Mouse (Mus musculus) forebrain, embryonic 11.5 days (tissue): ENCODE results near the gene Ptrh1. TPM values are rescaled to one million over a fixed set of nuclear protein-coding genes. Genes with fewer than 3 reads are reported as not detected.

Experiments used
- ATAC-seq: fragments of 200-750 bp; cut with Nextera tagmentation; replicated peaks from 2 replicates; pipeline ENCODE4 v1.8.0; 2017; ENCODE audit warnings: moderate TSS enrichment; ENCODE audit not compliant: low FRiP score
- DNase-seq: peaks from one replicate; pipeline ENCODE4 v3.0.0-alpha.2; 2017; ENCODE audit warnings: low spot score
- H3K27ac ChIP-seq: fragments of 300-500 bp; sonication (generic); 2 replicates; pipeline ENCODE4 v1.5.1; 2014; ENCODE audit warnings: low read depth, low read length
- H3K27me3 ChIP-seq: fragments of 300-500 bp; sonication (generic); 2 replicates; pipeline ENCODE4 v1.6.1; 2014; ENCODE audit warnings: mild to moderate bottlenecking, low read length, mixed read lengths; ENCODE audit not compliant: control insufficient read depth, insufficient read depth
- H3K36me3 ChIP-seq: fragments of 300-500 bp; sonication (generic); 2 replicates; pipeline ENCODE4 v1.6.1; 2014; ENCODE audit warnings: mild to moderate bottlenecking, low read length, moderate library complexity, mixed read lengths; ENCODE audit not compliant: control insufficient read depth, insufficient read depth
- H3K4me1 ChIP-seq: fragments of 300-500 bp; sonication (generic); replicated peaks from 2 replicates; pipeline ENCODE4 v1.6.1; 2014; ENCODE audit warnings: low read length, mixed read lengths; ENCODE audit not compliant: control insufficient read depth, insufficient read depth
- H3K4me2 ChIP-seq: fragments of 300-500 bp; sonication (generic); 2 replicates; pipeline ENCODE4 v1.6.1; 2014; ENCODE audit warnings: low read depth, mild to moderate bottlenecking, low read length, moderate library complexity, mixed read lengths; ENCODE audit not compliant: severe bottlenecking
- H3K4me3 ChIP-seq: fragments of 300-500 bp; sonication (generic); 2 replicates; pipeline ENCODE4 v1.5.1; 2014; ENCODE audit warnings: low read depth, low read length
- H3K9ac ChIP-seq: fragments of 300-500 bp; sonication (generic); 2 replicates; pipeline ENCODE4 v1.6.1; 2014; ENCODE audit warnings: low read length
- H3K9me3 ChIP-seq: fragments of 300-500 bp; sonication (generic); 2 replicates; pipeline ENCODE4 v1.6.1; 2016; ENCODE audit warnings: low read length, mixed read lengths; ENCODE audit not compliant: control insufficient read depth
- WGBS: fragments of 180-500 bp; shearing (Covaris S2); extraction: QIAGEN DNeasy Blood & Tissue Kit; methylation state at CpG from one replicate; pipeline ENCODE4 v1.1.7; 2014; 5-methylcytosine and 5-hydroxymethylcytosine counted together
- polyA plus RNA-seq: library from polyadenylated mRNA; unstranded; fragments of >200 nt; fragmentation: Nextera tagmentation; extraction: Ambion mirVana; gene quantifications from 2 replicates; pipeline ENCODE4 v1.2.1, GENCODE M21; 2014

Ptrh1 gene
- 3.3 and 4.6 TPM in 2 replicates for polyA plus RNA-seq

DNA sequence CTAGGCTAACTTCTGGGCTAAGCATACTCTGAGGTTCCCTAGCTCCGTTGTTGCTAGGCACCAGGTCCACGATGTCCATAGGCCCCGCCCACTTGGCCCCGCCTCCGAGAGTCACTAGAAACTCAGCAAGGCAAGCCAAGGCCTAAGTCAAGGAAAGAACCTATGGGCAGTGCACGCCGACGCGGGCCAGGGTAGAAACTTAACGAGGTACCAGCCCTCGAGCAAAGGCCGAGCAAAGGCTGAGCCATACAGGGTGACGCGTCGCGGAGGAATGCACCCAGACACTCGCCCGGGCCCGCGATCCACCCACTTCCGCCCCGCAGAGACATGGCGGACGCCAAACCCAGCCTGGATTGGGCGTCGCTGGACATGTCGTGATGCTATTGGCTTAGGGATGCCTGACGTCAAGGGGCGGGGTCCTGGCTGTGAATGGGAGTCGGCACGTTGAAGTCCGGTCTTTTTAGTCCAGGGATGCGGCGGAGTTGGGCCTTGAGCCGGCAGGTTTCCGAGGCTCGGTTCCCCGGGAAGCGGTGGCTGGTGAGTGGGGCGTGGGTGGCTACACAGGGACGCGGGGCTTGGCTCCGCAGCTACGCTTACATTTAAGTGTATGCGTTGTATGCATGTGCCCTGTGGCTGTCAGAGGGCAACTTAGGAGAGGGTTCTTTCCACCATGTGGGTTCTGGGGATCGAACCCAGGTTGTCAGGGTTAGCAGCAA is at the start of gene Ptrh1, which contains the start of gene Ttc16:
Gene Ptrh1 (plus strand): TSS at position 428 of the 716 bp plus-strand sequence.
Gene Ttc16 (minus strand): TSS at position 275 of the 716 bp plus-strand sequence.
- DNase-seq (peak; percentile 98), ATAC-seq (peak; percentile 98)
- under 1% methylated on average over 46 of the region's 46 CpGs for WGBS
- Histone ChIP-seq H3K4me3 (peak within 1 kb of the TSS; percentile 55), H3K9me3 (no peaks in the 10 kb centered on the region), H3K4me2 (peak within 1 kb of the TSS; percentile 84), H3K27ac (no peak within 1 kb of the TSS), H3K36me3 (no peaks in the 10 kb centered on the region), H3K9ac (peak within 1 kb of the TSS; percentile 46), H3K27me3 (no peaks in the 10 kb centered on the region; the same call in 1 of the 2 replicates), H3K4me1 (peaks cover 7% of the 10 kb centered on the region; the same call in 1 of the 2 replicates)

DNA sequence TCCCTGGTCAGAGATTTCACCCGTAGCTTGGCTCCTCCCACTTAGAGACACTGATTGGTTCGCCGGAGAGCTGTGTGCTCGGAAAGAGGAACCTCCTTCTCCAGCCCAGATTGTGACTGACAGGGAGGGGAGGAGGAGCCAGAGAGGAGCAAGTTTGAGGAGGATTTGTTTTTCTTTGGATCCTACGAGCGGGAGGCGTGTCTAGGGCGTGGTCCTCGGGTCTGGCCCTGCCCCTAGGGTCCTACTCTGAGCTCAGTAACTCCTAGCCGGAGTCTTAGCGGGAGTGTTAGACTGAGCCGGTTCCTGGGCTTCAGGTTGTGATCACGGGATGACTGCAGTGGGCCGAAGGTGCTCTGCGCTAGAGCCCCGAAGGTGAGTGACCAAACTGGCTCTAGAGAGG is 48.2 kb upstream of the Ptrh1 start:
- ATAC-seq = peak; percentile 96
- Histone ChIP-seq H3K27ac (no peak overlapping the region), H3K36me3 (no peaks in the 10 kb centered on the region), H3K4me1 (no peaks in the 10 kb centered on the region), H3K9ac (peak overlapping the region; percentile 9; the same call in 1 of the 2 replicates), H3K4me2 (peak overlapping the region; percentile 48; the same call in 1 of the 2 replicates), H3K4me3 (peak overlapping the region; percentile 18), H3K9me3 (no peaks in the 10 kb centered on the region), H3K27me3 (no peaks in the 10 kb centered on the region)
- under 1% methylated on average over 16 of the region's 16 CpGs for WGBS
- peak; percentile 94 for DNase-seq

DNA sequence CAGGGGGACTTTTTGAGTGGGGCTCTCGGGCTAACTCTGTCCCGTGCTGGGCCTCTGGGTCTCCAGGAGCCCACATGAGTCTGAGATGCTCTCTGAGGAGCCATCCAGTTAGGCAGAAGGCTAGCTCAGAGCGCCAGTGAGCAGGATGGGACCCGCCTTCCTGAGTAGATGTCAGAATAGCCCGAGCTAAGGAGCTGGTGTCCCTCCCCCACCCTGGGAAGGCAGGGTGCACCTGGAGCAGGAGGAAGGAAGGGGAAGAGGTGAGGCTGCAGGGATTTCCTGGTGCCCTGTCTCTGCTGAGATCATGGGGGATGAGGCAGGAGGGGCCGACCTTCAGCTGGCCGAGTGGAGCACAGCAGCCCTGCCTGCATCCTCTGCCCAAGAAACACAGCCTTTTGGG is 47.1 kb upstream of the Ptrh1 start:
- 52% methylated on average over 7 of the region's 7 CpGs for WGBS
- ATAC-seq = no peak
- no peaks in the 10 kb centered on the region for H3K9me3 ChIP-seq
- no peak for DNase-seq
- no peak overlapping the region for H3K4me3 ChIP-seq
- H3K4me1 ChIP-seq = no peaks in the 10 kb centered on the region
- H3K9ac ChIP-seq = no peak overlapping the region
- H3K27me3 ChIP-seq = no peaks in the 10 kb centered on the region
- H3K36me3 ChIP-seq = no peaks in the 10 kb centered on the region
- no peak overlapping the region for H3K27ac ChIP-seq
- H3K4me2 ChIP-seq = peak overlapping the region; percentile 3; the same call in 1 of the 2 replicates

DNA sequence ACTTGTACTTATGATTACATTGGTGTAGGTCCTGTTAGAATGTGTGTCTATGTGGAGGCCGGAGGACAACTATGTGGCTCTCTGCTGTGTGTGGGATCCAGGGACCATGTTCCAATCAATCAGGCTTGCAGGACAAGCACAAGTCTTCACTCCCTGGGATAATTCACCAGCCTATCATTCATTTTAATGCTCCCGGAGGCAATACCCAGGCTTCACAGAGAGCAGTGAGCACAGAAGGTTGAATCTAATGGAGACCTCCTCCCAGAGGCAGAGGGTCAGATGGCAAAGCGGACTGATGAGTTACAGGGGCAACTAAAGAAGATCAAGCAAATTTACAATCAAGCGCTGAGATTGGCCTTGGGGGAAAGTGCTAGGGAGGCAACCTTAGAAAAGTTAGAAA is 46.0 kb upstream of the Ptrh1 start:
- Histone ChIP-seq H3K9me3 (no peaks in the 10 kb centered on the region), H3K9ac (no peak overlapping the region), H3K36me3 (no peaks in the 10 kb centered on the region), H3K4me1 (no peaks in the 10 kb centered on the region), H3K4me2 (no peak overlapping the region), H3K27ac (no peak overlapping the region), H3K4me3 (no peak overlapping the region), H3K27me3 (no peaks in the 10 kb centered on the region)
- 81% methylated on average over 4 of the region's 4 CpGs for WGBS
- DNase-seq (no peak), ATAC-seq (no peak)

DNA sequence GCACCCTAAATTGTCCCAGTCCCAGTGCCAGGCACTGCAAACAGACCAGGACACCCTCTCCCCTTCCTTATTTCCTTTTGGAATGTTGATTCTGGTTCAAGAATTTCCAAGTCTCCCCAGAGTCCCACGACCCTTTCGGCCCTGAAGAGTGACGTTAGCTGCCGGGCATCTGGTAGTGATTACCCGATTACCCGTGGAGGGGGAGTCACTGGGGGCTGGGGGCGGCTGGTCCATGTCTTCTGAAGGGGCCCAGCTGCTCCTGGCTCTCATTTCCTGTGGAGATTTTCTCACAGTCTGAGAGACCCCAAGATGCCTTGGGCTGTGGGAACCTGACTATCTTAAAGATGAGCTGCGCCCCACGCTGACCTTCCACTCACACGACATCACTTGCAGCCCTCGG is 44.7 kb upstream of the Ptrh1 start:
- no peak for ATAC-seq
- Histone ChIP-seq H3K9ac (no peak overlapping the region), H3K36me3 (no peaks in the 10 kb centered on the region), H3K4me2 (no peak overlapping the region), H3K27me3 (no peaks in the 10 kb centered on the region), H3K9me3 (no peaks in the 10 kb centered on the region), H3K4me1 (no peaks in the 10 kb centered on the region), H3K27ac (no peak overlapping the region), H3K4me3 (no peak overlapping the region)
- DNase-seq = peak; percentile 62
- 59% methylated on average over 11 of the region's 11 CpGs for WGBS

DNA sequence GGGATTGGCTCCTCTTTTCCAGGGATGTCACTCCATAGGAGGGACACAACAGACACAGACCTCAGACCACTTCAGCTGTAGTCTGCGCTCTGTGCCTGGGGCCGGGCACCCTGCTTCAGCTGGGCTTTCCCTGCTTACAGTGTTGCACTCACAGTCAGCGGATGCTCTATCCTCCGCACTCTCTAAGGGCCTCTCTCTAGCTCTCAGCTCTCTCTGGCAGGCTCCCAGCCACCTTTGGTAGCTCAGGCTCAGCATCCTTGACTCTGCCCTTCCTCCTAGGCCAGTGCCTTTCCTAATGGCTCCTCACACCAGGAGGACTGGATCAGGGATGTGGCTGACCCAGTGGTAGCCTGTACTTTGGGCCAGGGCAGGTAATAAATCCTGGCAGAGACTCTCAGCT is 43.7 kb upstream of the Ptrh1 start:
- H3K4me1 ChIP-seq = no peaks in the 10 kb centered on the region
- no peak overlapping the region for H3K27ac ChIP-seq
- no peaks in the 10 kb centered on the region for H3K36me3 ChIP-seq

DNA sequence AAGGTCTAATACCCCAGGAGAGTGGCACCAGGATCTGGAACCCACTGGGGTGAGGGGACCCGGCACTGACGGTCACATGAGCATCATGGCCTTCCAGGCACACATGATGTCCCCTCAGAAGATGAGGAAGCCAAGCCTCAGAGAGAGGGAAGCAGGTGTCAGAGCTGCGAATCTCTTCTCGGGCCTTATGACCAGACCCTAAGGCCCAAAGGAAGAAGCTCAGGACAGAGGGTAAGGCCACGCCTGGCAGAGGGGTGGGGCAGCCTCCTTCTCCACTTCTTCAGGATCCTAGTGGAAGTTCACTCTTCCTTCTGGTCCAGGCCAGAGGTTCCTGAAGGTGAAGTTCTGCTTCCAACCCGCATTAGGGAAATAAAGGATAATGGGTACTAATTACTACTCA is 42.9 kb upstream of the Ptrh1 start:
- H3K4me3 ChIP-seq = no peak overlapping the region
- H3K27ac ChIP-seq = no peak overlapping the region
- H3K4me1 ChIP-seq = no peaks in the 10 kb centered on the region
- no peaks in the 10 kb centered on the region for H3K9me3 ChIP-seq
- ATAC-seq (no peak), DNase-seq (no peak)
- H3K27me3 ChIP-seq = no peaks in the 10 kb centered on the region
- H3K9ac ChIP-seq = no peak overlapping the region
- WGBS = 78% methylated on average over 6 of the region's 6 CpGs
- no peaks in the 10 kb centered on the region for H3K36me3 ChIP-seq
- no peak overlapping the region for H3K4me2 ChIP-seq

More for the DNA sequence above, 43.7 kb upstream of the Ptrh1 start:
- Histone ChIP-seq H3K9me3 (no peaks in the 10 kb centered on the region), H3K4me3 (no peak overlapping the region), H3K27me3 (no peaks in the 10 kb centered on the region), H3K4me2 (no peak overlapping the region), H3K9ac (no peak overlapping the region)
- DNase-seq (no peak), ATAC-seq (no peak)
- WGBS = 79% methylated on average over 4 of the region's 4 CpGs

DNA sequence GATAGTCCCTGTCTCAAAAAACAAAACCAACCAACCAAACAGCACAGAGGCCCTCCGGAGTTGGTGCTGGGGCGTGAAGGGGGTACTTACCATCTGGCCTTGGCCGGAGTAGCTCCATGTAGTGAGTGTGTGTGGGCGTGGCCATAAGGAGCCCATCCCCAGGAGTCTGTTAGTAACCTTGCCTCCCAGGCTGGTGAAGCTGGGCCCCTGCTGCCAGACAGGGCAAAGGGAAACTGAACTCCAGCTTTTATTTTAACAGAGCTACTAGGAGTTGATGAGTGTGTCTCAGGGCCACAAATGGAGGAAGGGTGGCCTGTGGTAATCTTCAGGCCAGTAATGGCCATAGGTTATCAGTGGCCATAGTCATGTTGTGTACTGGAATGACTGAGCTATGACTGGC is 41.1 kb upstream of the Ptrh1 start:
- Histone ChIP-seq H3K27ac (no peak overlapping the region), H3K4me1 (no peaks in the 10 kb centered on the region), H3K4me2 (no peak overlapping the region), H3K27me3 (no peaks in the 10 kb centered on the region), H3K4me3 (no peak overlapping the region), H3K36me3 (no peaks in the 10 kb centered on the region), H3K9me3 (no peaks in the 10 kb centered on the region), H3K9ac (no peak overlapping the region)
- WGBS = 47% methylated on average over 4 of the region's 4 CpGs
- DNase-seq (no peak), ATAC-seq (no peak)

DNA sequence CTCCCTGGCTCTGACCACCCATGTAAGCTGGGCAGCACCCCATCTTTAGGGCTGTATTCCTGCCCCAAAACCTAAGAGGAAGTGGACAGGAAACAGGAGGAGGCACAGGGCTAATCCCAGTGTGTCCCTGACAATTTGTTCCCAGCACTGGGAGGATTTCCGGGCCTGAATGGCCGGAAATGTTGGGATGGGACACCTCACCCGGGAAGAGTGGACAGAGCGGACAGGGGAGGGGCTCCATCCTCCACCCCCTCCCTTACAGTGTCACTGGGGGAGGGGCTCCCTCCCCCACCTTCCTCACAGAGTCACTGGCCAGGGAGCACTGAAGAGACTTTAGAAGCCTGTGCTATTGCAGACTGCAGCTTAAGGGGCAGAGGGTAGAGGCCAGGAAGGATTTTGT is 40.7 kb upstream of the Ptrh1 start:
- H3K27ac ChIP-seq = no peak overlapping the region
- no peak for DNase-seq

More for the DNA sequence above, 40.7 kb upstream of the Ptrh1 start:
- H3K9ac ChIP-seq = no peak overlapping the region
- no peaks in the 10 kb centered on the region for H3K9me3 ChIP-seq
- no peaks in the 10 kb centered on the region for H3K4me1 ChIP-seq
- ATAC-seq = no peak
- no peak overlapping the region for H3K4me2 ChIP-seq
- WGBS = 58% methylated on average over 4 of the region's 4 CpGs
- no peaks in the 10 kb centered on the region for H3K27me3 ChIP-seq
- no peak overlapping the region for H3K4me3 ChIP-seq
- H3K36me3 ChIP-seq = no peaks in the 10 kb centered on the region
